Mouse (Mus musculus) intestine, postnatal 0 days (tissue): Measurements from ENCODE around the gene Pid1. TPM values are rescaled to one million over a fixed set of nuclear protein-coding genes. Genes with fewer than 3 reads are reported as not detected.

ENCODE experiments used
- ATAC-seq: fragments of 200-750 bp; cut with Nextera tagmentation; 2 replicates; pipeline ENCODE4 v1.8.0; 2017; ENCODE audit warnings: mild to moderate bottlenecking, moderate TSS enrichment, moderate library complexity
- H3K27ac ChIP-seq: fragments of 300-500 bp; sonication (generic); 2 replicates; pipeline ENCODE4 v1.5.1; 2014; ENCODE audit warnings: mild to moderate bottlenecking, low read depth, low read length, moderate library complexity
- H3K27me3 ChIP-seq: fragments of 300-500 bp; sonication (generic); replicated peaks from 2 replicates; pipeline ENCODE4 v1.6.1; 2014; ENCODE audit warnings: low read length, mixed read lengths; ENCODE audit not compliant: control insufficient read depth, insufficient read depth
- H3K36me3 ChIP-seq: fragments of 300-500 bp; sonication (generic); 2 replicates; pipeline ENCODE4 v1.6.1; 2014; ENCODE audit warnings: mild to moderate bottlenecking, moderate library complexity; ENCODE audit not compliant: control insufficient read depth, insufficient read depth
- H3K4me1 ChIP-seq: fragments of 300-500 bp; sonication (generic); replicated peaks from 2 replicates; pipeline ENCODE4 v1.6.1; 2014; ENCODE audit warnings: antibody characterized with exemption, low read length, mixed read lengths; ENCODE audit not compliant: control insufficient read depth, insufficient read depth
- H3K4me2 ChIP-seq: fragments of 300-500 bp; sonication (generic); replicated peaks from 2 replicates; pipeline ENCODE4 v1.6.1; 2014; ENCODE audit warnings: low read depth, mild to moderate bottlenecking, moderate library complexity
- H3K4me3 ChIP-seq: fragments of 300-500 bp; sonication (generic); 2 replicates; pipeline ENCODE4 v1.5.1; 2014; ENCODE audit warnings: low read depth, low read length
- H3K9ac ChIP-seq: fragments of 300-500 bp; sonication (generic); 2 replicates; pipeline ENCODE4 v1.6.1; 2014; ENCODE audit warnings: mild to moderate bottlenecking, low read depth, low read length
- H3K9me3 ChIP-seq: fragments of 300-500 bp; sonication (generic); 2 replicates; pipeline ENCODE4 v1.6.1; 2016; ENCODE audit warnings: mixed run types; ENCODE audit not compliant: control insufficient read depth
- CTCF ChIP-seq: sonication (generic); IDR thresholded peaks from 2 replicates; pipeline ENCODE4 v1.5.1; 2016; ENCODE audit warnings: low read depth, mild to moderate bottlenecking, control low read depth, antibody characterized with exemption, moderate library complexity
- WGBS: fragments of 180-500 bp; shearing (Covaris S2); extraction: QIAGEN DNeasy Blood & Tissue Kit; methylation state at CpG from one replicate; pipeline ENCODE4 v1.1.7; 2014; 5-methylcytosine and 5-hydroxymethylcytosine counted together
- microRNA-seq: library from miRNA; unstranded; fragments of <30 nt; microRNA quantifications from one replicate; pipeline ENCODE4, GENCODE M21; 2016
- polyA plus RNA-seq: library from polyadenylated mRNA; unstranded; fragments of >200 nt; fragmentation: Nextera tagmentation; extraction: Ambion mirVana; gene quantifications from 2 replicates; pipeline ENCODE4 v1.2.1, GENCODE M21; 2015

Gene Pid1
- polyA plus RNA-seq, 1 experiment from 2014 or later, result 35.1 TPM

GRCm38 (mm10) chr1:84056306-84056705 lies 307.7 kb downstream of the Pid1 start:
- Histone ChIP-seq H3K36me3 (no peaks in the 10 kb centered on the region), H3K27me3 (no peaks in the 10 kb centered on the region), H3K4me3 (no peak overlapping the region), H3K9ac (no peak overlapping the region), H3K4me2 (no peak overlapping the region), H3K4me1 (no peaks in the 10 kb centered on the region), H3K27ac (no peak overlapping the region), H3K9me3 (no peaks in the 10 kb centered on the region)
- no peak for TF ChIP-seq CTCF
- 74% methylated on average over 1 of the region's 1 CpGs for WGBS
- ATAC-seq, result no peak

- Histone ChIP-seq H3K4me3 (no peak overlapping the region), H3K9ac (no peak overlapping the region), H3K4me2 (no peak overlapping the region), H3K36me3 (no peaks in the 10 kb centered on the region), H3K27me3 (no peaks in the 10 kb centered on the region), H3K9me3 (no peaks in the 10 kb centered on the region), H3K4me1 (no peaks in the 10 kb centered on the region), H3K27ac (no peak overlapping the region)
- no peak for TF ChIP-seq CTCF
- WGBS, result 61% methylated on average over 1 of the region's 1 CpGs
- ATAC-seq, result no peak
Measured at GRCm38 (mm10) chr1:84025746-84026145, 338.2 kb downstream of the Pid1 start.

- Histone ChIP-seq H3K27me3 (no peaks in the 10 kb centered on the region), H3K9ac (no peak overlapping the region), H3K9me3 (no peaks in the 10 kb centered on the region), H3K4me3 (no peak overlapping the region), H3K4me2 (no peak overlapping the region), H3K4me1 (no peaks in the 10 kb centered on the region), H3K36me3 (no peaks in the 10 kb centered on the region), H3K27ac (no peak overlapping the region)
- 87% methylated on average over 4 of the region's 4 CpGs for WGBS
- no peak for TF ChIP-seq CTCF
- ATAC-seq, result no peak
Measured at GRCm38 (mm10) chr1:84012871-84013375, 351.1 kb downstream of the Pid1 start.

- Histone ChIP-seq H3K4me1 (no peaks in the 10 kb centered on the region), H3K27me3 (no peaks in the 10 kb centered on the region), H3K36me3 (no peaks in the 10 kb centered on the region), H3K4me3 (no peak overlapping the region), H3K9me3 (no peaks in the 10 kb centered on the region), H3K4me2 (no peak overlapping the region), H3K27ac (no peak overlapping the region), H3K9ac (no peak overlapping the region)
- 82% methylated on average over 4 of the region's 4 CpGs for WGBS
- ATAC-seq, result no peak
- no peak for TF ChIP-seq CTCF
Measured at GRCm38 (mm10) chr1:84002630-84003029, 361.4 kb downstream of the Pid1 start.

Small RNA genes lying within 50 kb of the gene (microRNA-seq; reads per million reads assigned to microRNA genes)
- not detected for gene Mir6353
